Mouse (Mus musculus) heart, postnatal 14 days (tissue): Measurements from ENCODE around the gene Socs3. TPM values are rescaled to one million over a fixed set of nuclear protein-coding genes. Genes with fewer than 3 reads are reported as not detected.
A peak's percentile ranks its signal among the peaks of the same experiment; 100 is the strongest.

Experiments used
- DNase-seq, 2 experiments: peaks; one replicate each; pipeline ENCODE4 v3.0.0; 2021 to 2022
- intact Hi-C: fragments of 180-260 bp; cut with DNase I; formaldehyde crosslinking; loops from one replicate; pipeline ENCODE4 v1.15.1; 2025
- total RNA-seq, 2 experiments: library from RNA; stranded (reverse); gene quantifications; 2 replicates each; pipeline ENCODE4 v1.2.3; 2021

The Socs3 gene
- total RNA-seq, 2 experiments from 2014 or later: 4.1 to 5.1 TPM

DNA sequence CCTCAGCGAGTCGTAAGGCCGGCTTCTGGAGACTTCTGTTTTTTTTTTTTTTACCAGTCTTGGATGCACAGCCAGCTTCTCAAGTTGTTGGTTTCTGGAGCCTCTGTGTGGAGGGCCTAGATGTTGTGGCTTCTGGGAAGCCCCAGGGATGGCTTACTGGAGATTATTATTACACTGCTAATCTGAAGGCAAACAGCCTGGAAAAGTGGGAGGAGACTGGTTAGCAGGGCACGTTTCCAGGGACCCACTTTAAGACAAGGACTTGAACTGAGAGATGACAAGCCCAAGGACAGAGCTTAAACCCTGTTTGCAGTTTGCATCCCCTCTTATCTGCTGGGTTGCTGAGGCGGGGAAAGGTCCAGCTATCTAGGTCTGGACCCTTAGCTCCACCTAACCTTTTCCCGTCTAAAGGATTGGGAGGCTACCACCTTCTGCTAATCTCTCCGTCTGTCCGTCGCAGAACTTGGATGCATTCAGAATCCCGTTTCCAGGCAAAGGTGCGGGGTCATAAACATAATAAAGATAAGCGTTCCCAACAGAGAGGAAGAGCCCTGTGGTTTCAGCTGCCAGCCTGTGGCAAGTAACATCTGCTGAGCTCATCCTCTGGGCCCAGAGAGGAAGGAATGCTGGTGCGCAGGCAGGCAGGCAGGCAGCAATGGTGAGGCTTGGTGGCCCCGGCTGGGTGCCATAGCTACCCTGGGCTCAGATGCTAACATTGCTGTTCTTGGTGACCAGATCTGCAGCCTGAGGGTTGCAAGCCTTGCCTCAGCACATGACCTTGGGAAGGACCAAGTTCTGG is 4.7 kb upstream of the Socs3 start:
- DNase-seq: peak in 1 of 2 experiments; percentile 53
- intact Hi-C loops: no loop called here

- DNase-seq: no peak
- intact Hi-C loops: no loop called here
Observed at GRCm38 (mm10) chr11:117973569-117973968, 3.7 kb upstream of the Socs3 start.

DNA sequence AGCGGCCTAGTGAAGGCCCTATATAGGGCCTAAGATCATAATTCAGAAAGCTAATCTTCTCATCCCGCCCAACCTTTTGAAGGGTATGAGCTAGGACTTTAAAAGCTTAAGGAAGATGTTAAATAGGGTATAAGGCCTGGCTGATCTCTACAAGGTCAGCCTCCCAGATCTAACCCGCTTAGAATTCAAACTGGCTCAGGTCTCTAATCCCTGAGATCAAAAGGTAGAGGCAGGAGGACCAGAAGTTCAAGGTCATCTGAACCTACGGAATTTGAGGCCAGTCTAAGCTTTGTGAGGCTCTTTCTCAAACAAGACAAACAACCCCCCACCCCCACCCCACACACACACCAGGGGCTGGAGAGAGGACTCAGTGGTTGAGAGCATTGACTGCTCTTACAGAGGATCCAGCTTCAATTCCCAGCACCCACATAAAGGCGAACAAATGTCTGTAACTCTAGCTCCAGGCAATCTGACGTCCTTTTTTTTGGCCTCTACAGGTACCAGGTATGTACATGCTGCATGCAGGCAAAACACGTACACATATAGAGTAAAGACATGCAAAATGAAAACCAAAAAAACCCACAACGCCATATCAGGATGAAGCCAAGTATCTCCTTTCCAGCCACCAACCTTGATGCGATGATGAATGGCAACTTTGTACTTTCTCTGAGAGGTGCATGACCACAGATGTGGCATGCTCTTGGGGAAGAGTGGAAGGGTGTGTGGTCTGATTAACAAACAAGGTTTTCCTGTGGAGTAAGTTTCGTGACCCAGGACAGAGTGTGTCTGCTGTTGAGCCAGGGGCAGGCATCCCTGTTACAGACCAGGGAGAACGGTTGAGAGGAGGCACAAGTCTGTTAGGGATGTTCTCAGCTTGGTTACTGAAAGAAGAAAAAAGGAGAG is 3.1 kb upstream of the Socs3 start:
- no peak for DNase-seq
- intact Hi-C loops: no loop called here

DNA sequence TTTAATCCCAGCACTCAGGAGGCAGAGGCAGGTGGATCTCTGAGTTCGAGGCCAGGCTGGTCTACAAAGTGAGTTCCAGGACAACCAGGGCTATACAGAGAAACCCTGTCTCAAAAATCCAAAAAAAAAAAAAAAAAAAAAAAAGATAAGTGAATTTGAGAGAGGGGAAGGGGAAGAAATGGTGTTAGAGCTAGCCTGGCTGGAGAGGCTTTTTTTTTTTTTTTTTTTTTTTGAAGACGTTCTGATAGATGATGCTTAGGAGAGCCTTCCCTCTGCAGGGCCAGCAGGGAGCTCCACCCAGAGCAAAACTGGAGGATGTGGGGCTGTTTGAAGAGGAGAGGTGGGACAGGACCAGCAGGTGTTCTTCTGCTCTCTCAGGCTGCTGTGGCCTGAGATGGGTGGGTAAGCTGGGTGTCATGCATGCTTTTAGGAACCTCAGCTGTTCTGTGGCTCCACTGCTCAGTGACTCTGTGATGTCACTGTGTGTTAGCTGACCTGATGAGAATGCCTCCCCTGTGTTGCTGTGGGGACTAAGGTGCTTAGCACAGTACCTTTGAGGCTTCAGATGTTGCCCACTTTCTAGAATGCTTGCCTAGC is 1.9 kb upstream of the Socs3 start:
- no peak for DNase-seq
- intact Hi-C loops: loop anchor here (2.0 kb wide), 1 partner anchor 13 kb away; no protein-coding TSS in a partner anchor

DNA sequence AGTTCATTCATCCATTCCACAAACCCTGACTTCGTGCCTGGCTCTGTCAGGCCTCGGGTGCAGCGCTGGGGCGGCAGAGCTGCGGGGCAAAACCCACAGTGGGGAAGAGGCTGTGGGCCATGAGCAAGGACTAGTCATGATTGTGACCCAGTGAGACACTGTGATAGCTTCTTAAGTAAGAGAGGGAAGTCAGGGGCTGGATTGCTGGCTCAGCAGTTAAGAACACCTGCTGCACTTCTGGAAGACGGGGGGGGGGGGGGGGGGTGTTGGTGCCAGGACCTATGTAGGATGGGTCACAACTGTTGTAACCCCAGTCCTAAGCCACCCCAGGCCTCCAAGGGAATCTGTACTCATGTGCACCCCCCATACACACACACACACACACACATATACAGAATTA is 1.3 kb upstream of the Socs3 start:
- no peak for DNase-seq
- intact Hi-C loops: loop anchor here (2.0 kb wide), 1 partner anchor 14 kb away; no protein-coding TSS in a partner anchor

GRCm38 (mm10) chr11:117969100-117969944 is 525 bp downstream of the Socs3 start:
- DNase-seq: peak; percentile 97
- intact Hi-C loops: loop anchor here (5.0 kb wide), 1 partner anchor 97 kb away; the partner anchor contains the start of gene Tha1

- no peak for DNase-seq
- intact Hi-C loops: loop anchor here (5.0 kb wide), 1 partner anchor 96 kb away; the partner anchor contains the start of gene Tha1
Observed at GRCm38 (mm10) chr11:117968716-117969099, 1.1 kb downstream of the Socs3 start.

GRCm38 (mm10) chr11:117968016-117968671 is 1.7 kb downstream of the Socs3 start:
- intact Hi-C loops: loop anchor here (5.0 kb wide), 1 partner anchor 96 kb away; the partner anchor contains the start of gene Tha1
- DNase-seq: peak in 1 of 2 experiments; percentile 47

- intact Hi-C loops: loop anchor here (5.0 kb wide), 1 partner anchor 95 kb away; the partner anchor contains the start of gene Tha1
- no peak for DNase-seq
Observed at GRCm38 (mm10) chr11:117967249-117968015, 2.4 kb downstream of the Socs3 start.

DNA sequence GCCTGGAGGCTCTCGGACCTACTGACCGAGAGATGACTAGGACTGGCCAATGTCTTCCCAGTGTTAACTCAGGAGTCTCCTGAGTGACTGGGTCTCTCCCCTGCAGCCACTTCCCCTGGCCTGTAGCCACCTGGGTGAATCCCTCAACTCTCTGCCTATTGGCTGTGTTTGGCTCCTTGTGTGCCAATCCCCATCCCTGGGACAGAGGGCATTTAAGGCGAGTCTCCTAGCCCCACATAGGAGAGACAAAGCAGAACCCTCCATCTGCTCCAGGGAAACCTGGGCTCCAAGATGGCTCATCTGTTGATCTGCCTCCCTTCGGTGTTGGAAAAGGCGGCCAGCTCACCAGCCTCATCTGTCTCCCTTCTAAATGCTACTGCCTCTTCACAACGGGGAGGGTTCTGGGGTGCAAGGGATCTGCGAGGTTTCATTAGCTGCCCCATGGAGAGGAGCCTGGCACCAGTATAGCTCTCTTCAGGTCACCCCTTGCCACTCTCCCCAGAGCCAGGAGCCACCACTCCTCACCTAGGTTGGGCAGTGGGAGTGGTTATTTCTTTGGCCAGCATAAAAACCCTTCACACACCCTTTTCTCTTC is 3.2 kb downstream of the Socs3 start:
- no peak for DNase-seq
- intact Hi-C loops: loop anchor here (5.0 kb wide), 1 partner anchor 94 kb away; the partner anchor contains the start of gene Tha1

GRCm38 (mm10) chr11:117965561-117965981 is 4.3 kb downstream of the Socs3 start:
- intact Hi-C loops: loop anchor here (2.0 to 5.0 kb wide), 2 partner anchors 29 to 93 kb away; partner anchors contain the start of gene Tha1
- no peak for DNase-seq

DNA sequence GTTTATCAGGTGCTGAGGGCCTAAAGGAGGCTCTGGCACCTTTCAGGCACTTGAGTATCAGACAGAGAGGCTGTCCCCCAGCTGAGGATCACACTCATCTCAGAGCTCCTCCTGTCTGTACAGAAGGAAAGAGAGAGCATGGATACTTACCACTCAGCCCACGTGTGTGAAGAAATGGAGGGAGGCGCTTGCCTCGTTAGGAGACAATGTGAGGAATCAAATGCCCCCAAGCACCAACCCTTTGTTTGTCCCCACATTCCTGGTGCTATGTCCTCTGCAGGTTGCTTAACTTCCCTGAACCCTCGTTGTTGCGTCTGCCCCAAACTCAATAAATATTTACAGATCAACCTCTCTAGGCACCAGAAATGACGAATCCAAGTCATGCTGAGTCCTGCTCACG is 4.8 kb downstream of the Socs3 start:
- no peak for DNase-seq
- intact Hi-C loops: loop anchor here (2.0 to 5.0 kb wide), 2 partner anchors 28 to 93 kb away; partner anchors contain the start of gene Tha1

GRCm38 (mm10) chr11:117964294-117964693 is 5.6 kb downstream of the Socs3 start:
- intact Hi-C loops: loop anchor here (2.0 kb wide), 1 partner anchor 27 kb away; no protein-coding TSS in a partner anchor
- DNase-seq: no peak

GRCm38 (mm10) chr11:117963872-117964271 is 6.0 kb downstream of the Socs3 start:
- intact Hi-C loops: loop anchor here (2.0 kb wide), 1 partner anchor 27 kb away; no protein-coding TSS in a partner anchor
- DNase-seq: no peak

- DNase-seq: peak; percentile 99 to 100
- intact Hi-C loops: no loop called here
Observed at GRCm38 (mm10) chr11:117963091-117963793, 6.6 kb downstream of the Socs3 start.

DNA sequence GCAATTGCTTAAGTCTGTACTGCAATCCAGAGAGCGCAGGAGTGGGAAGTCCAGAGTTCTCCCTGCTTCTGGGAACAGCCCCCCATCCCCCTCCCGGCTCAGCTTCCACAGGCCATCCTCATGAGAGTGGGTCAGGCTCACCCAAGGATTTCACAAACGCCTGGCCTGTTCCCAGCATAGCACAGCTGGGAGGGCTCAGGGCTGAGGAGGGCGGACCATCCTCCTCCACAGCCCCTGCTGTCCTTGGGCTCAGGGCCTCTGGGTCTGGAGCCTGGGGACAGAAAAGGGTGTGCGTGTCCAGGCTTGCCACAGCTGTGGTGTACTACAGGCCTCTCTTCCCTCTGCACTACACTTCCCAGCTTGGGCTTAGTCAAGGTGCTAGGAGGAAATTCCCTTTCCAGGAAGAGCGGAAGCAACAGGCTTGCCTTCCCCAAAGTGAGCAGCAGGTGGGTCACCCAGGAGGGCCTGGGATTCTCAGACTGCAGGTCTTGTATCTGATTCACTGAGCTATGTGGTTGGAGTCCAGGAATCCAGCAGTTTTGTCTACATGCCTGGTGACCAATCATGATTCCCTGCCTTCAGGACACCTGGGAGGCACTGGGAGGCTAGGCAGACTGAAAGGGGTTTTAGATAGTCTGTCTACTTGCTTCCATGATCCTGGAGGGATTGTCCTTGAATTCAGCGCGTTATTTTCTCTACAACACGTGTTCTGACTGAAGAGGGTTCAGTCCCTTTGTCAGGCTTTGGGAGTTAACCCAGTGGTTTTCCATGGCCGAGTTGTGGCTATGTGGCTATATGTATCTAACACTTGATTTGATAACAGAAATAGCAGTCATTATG is 7.4 kb downstream of the Socs3 start:
- intact Hi-C loops: no loop called here
- peak; percentile 89 to 90 for DNase-seq
